Mouse (Mus musculus) neural tube, embryonic 12.5 days (tissue): ENCODE measurements at regions not wholly inside any gene's neighbourhood (a gene's known extent, or its start where the extent isn't known, plus 50 kb on each side); places are given as distances from the start of the nearest gene placed in this dataset.
"Not testable (repeated sequence)": the region's sequence is repeated elsewhere in the genome, so short reads cannot be mapped to it uniquely, and the experiment has no call there.

Experiments
- ATAC-seq: fragments of 200-750 bp; cut with Nextera tagmentation; 2 replicates; pipeline ENCODE4 v1.8.0; 2017; ENCODE audit warnings: low read depth, mild to moderate bottlenecking, moderate TSS enrichment, moderate library complexity; ENCODE audit not compliant: low FRiP score
- H3K27ac ChIP-seq: fragments of 300-500 bp; sonication (generic); 2 replicates; pipeline ENCODE4 v1.5.1; 2016
- H3K27me3 ChIP-seq: fragments of 300-500 bp; sonication (generic); replicated peaks from 2 replicates; pipeline ENCODE4 v1.6.1; 2016; ENCODE audit warnings: mild to moderate bottlenecking
- H3K36me3 ChIP-seq: fragments of 300-500 bp; sonication (generic); 2 replicates; pipeline ENCODE4 v1.6.1; 2016; ENCODE audit warnings: mild to moderate bottlenecking
- H3K4me1 ChIP-seq: fragments of 300-500 bp; sonication (generic); 2 replicates; pipeline ENCODE4 v1.6.1; 2016
- H3K4me2 ChIP-seq: fragments of 300-500 bp; sonication (generic); replicated peaks from 2 replicates; pipeline ENCODE4 v1.6.1; 2016; ENCODE audit warnings: mild to moderate bottlenecking
- H3K4me3 ChIP-seq: fragments of 300-500 bp; sonication (generic); 2 replicates; pipeline ENCODE4 v1.5.1; 2016
- H3K9ac ChIP-seq: fragments of 300-500 bp; sonication (generic); 2 replicates; pipeline ENCODE4 v1.6.1; 2016; ENCODE audit warnings: mild to moderate bottlenecking
- H3K9me3 ChIP-seq: fragments of 300-500 bp; sonication (generic); 2 replicates; pipeline ENCODE4 v1.6.1; 2016; ENCODE audit warnings: mild to moderate bottlenecking
- WGBS: fragments of 180-500 bp; shearing (Covaris S2); methylation state at CpG from one replicate; pipeline ENCODE4 v1.1.7; 2016; 5-methylcytosine and 5-hydroxymethylcytosine counted together

GRCm38 (mm10) chr3:21649885-21650469 is 426.5 kb upstream of the Tbl1xr1 start:
- H3K4me2 ChIP-seq: no peak overlapping the region
- 83% methylated on average over 8 of the region's 8 CpGs for WGBS
- ATAC-seq: no peak

GRCm38 (mm10) chr3:21655301-21655700 is 421.2 kb upstream of the Tbl1xr1 start:
- H3K27me3 ChIP-seq: no peaks in the 10 kb centered on the region
- 88% methylated on average over 2 of the region's 2 CpGs for WGBS

More at GRCm38 (mm10) chr3:21649885-21650469, 426.5 kb upstream of the Tbl1xr1 start:
- Histone ChIP-seq H3K9me3 (no peaks in the 10 kb centered on the region), H3K4me1 (no peaks in the 10 kb centered on the region), H3K4me3 (no peak overlapping the region), H3K36me3 (no peaks in the 10 kb centered on the region), H3K27me3 (no peaks in the 10 kb centered on the region), H3K27ac (no peak overlapping the region), H3K9ac (no peak overlapping the region)

GRCm38 (mm10) chr3:21667349-21668143 is 408.9 kb upstream of the Tbl1xr1 start:
- Histone ChIP-seq H3K4me3 (no peak overlapping the region), H3K27ac (no peak overlapping the region), H3K36me3 (no peaks in the 10 kb centered on the region), H3K4me2 (no peak overlapping the region), H3K9me3 (no peaks in the 10 kb centered on the region), H3K4me1 (no peaks in the 10 kb centered on the region), H3K27me3 (no peaks in the 10 kb centered on the region), H3K9ac (no peak overlapping the region)
- WGBS: 67% methylated on average over 5 of the region's 5 CpGs
- ATAC-seq: no peak

More at GRCm38 (mm10) chr3:21655301-21655700, 421.2 kb upstream of the Tbl1xr1 start:
- H3K4me2 ChIP-seq: no peak overlapping the region
- H3K27ac ChIP-seq: no peak overlapping the region
- H3K9me3 ChIP-seq: no peaks in the 10 kb centered on the region
- H3K4me3 ChIP-seq: no peak overlapping the region
- no peak for ATAC-seq
- H3K36me3 ChIP-seq: no peaks in the 10 kb centered on the region
- H3K4me1 ChIP-seq: no peaks in the 10 kb centered on the region
- no peak overlapping the region for H3K9ac ChIP-seq

- no peaks in the 10 kb centered on the region for H3K4me1 ChIP-seq
- no peak overlapping the region for H3K27ac ChIP-seq
- H3K9ac ChIP-seq: no peak overlapping the region
- WGBS: 93% methylated on average over 2 of the region's 2 CpGs
- no peak for ATAC-seq
- H3K36me3 ChIP-seq: no peaks in the 10 kb centered on the region
- H3K4me2 ChIP-seq: no peak overlapping the region
- H3K27me3 ChIP-seq: no peaks in the 10 kb centered on the region
- H3K4me3 ChIP-seq: no peak overlapping the region
- no peaks in the 10 kb centered on the region for H3K9me3 ChIP-seq
Observed at GRCm38 (mm10) chr3:21671885-21672284, 404.6 kb upstream of the Tbl1xr1 start.

GRCm38 (mm10) chr3:21672492-21672891 is 404.0 kb upstream of the Tbl1xr1 start:
- no peaks in the 10 kb centered on the region for H3K9me3 ChIP-seq
- H3K9ac ChIP-seq: no peak overlapping the region
- WGBS: 43% methylated on average over 2 of the region's 2 CpGs
- H3K4me1 ChIP-seq: no peaks in the 10 kb centered on the region
- no peak overlapping the region for H3K4me2 ChIP-seq
- H3K27ac ChIP-seq: no peak overlapping the region
- no peaks in the 10 kb centered on the region for H3K36me3 ChIP-seq
- no peak overlapping the region for H3K4me3 ChIP-seq
- no peak for ATAC-seq
- H3K27me3 ChIP-seq: no peaks in the 10 kb centered on the region

- Histone ChIP-seq H3K4me2 (no peak overlapping the region), H3K4me1 (no peaks in the 10 kb centered on the region), H3K4me3 (no peak overlapping the region), H3K36me3 (no peaks in the 10 kb centered on the region), H3K9ac (no peak overlapping the region), H3K27me3 (no peaks in the 10 kb centered on the region), H3K27ac (no peak overlapping the region), H3K9me3 (no peaks in the 10 kb centered on the region)
- ATAC-seq: no peak
- 92% methylated on average over 2 of the region's 2 CpGs for WGBS
Observed at GRCm38 (mm10) chr3:21673466-21673865, 403.0 kb upstream of the Tbl1xr1 start.

GRCm38 (mm10) chr3:21678265-21678664 is 398.2 kb upstream of the Tbl1xr1 start:
- Histone ChIP-seq H3K4me1 (no peaks in the 10 kb centered on the region), H3K36me3 (no peaks in the 10 kb centered on the region), H3K4me3 (no peak overlapping the region), H3K27ac (no peak overlapping the region), H3K9ac (no peak overlapping the region), H3K9me3 (no peaks in the 10 kb centered on the region), H3K27me3 (no peaks in the 10 kb centered on the region), H3K4me2 (no peak overlapping the region)
- no peak for ATAC-seq

- Histone ChIP-seq H3K4me1 (no peaks in the 10 kb centered on the region), H3K27me3 (no peaks in the 10 kb centered on the region), H3K36me3 (no peaks in the 10 kb centered on the region), H3K27ac (no peak overlapping the region), H3K9ac (no peak overlapping the region), H3K9me3 (no peaks in the 10 kb centered on the region), H3K4me3 (no peak overlapping the region), H3K4me2 (no peak overlapping the region)
- ATAC-seq: no peak
Observed at GRCm38 (mm10) chr3:21678734-21679133, 397.7 kb upstream of the Tbl1xr1 start.

- H3K9me3 ChIP-seq, H3K36me3 ChIP-seq, H3K4me3 ChIP-seq, ATAC-seq, H3K27ac ChIP-seq, H3K9ac ChIP-seq, H3K4me2 ChIP-seq, H3K27me3 ChIP-seq, H3K4me1 ChIP-seq: not testable (repeated sequence)
- 85% methylated on average over 1 of the region's 1 CpGs for WGBS
Observed at GRCm38 (mm10) chr3:21697980-21698672, 378.3 kb upstream of the Tbl1xr1 start.

GRCm38 (mm10) chr3:21699526-21699925 is 376.9 kb upstream of the Tbl1xr1 start:
- no peak overlapping the region for H3K4me3 ChIP-seq
- H3K36me3 ChIP-seq: no peaks in the 10 kb centered on the region
- WGBS: 100% methylated on average over 1 of the region's 1 CpGs

GRCm38 (mm10) chr3:21700326-21700725 is 376.1 kb upstream of the Tbl1xr1 start:
- Histone ChIP-seq H3K4me1 (no peaks in the 10 kb centered on the region), H3K27me3 (no peaks in the 10 kb centered on the region), H3K4me3 (no peak overlapping the region), H3K4me2 (no peak overlapping the region), H3K27ac (no peak overlapping the region), H3K9ac (no peak overlapping the region), H3K36me3 (no peaks in the 10 kb centered on the region), H3K9me3 (no peaks in the 10 kb centered on the region)
- ATAC-seq: no peak
- WGBS: 80% methylated on average over 1 of the region's 1 CpGs

More at GRCm38 (mm10) chr3:21699526-21699925, 376.9 kb upstream of the Tbl1xr1 start:
- no peaks in the 10 kb centered on the region for H3K9me3 ChIP-seq
- no peak overlapping the region for H3K4me2 ChIP-seq
- H3K4me1 ChIP-seq: no peaks in the 10 kb centered on the region
- no peak overlapping the region for H3K27ac ChIP-seq
- no peaks in the 10 kb centered on the region for H3K27me3 ChIP-seq
- H3K9ac ChIP-seq: no peak overlapping the region
- no peak for ATAC-seq

- no peak for ATAC-seq
- no peak overlapping the region for H3K4me3 ChIP-seq
- no peak overlapping the region for H3K9ac ChIP-seq
- no peak overlapping the region for H3K4me2 ChIP-seq
- H3K9me3 ChIP-seq: no peaks in the 10 kb centered on the region
- no peaks in the 10 kb centered on the region for H3K36me3 ChIP-seq
- no peak overlapping the region for H3K27ac ChIP-seq
- no peaks in the 10 kb centered on the region for H3K27me3 ChIP-seq
- 60% methylated on average over 4 of the region's 4 CpGs for WGBS
- H3K4me1 ChIP-seq: no peaks in the 10 kb centered on the region
Observed at GRCm38 (mm10) chr3:21726747-21727505, 349.5 kb upstream of the Tbl1xr1 start.
